Comparison of ENCODE assay signal across 8 mouse cellular contexts in genomic region chr3:133310809-133311179, GRCm38 (mm10). TPM values are rescaled to one million over a fixed set of nuclear protein-coding genes. Genes with fewer than 3 reads are reported as not detected.
DNase-seq lines count a peak whose midpoint lies in the region; ATAC-seq and TF ChIP-seq lines count a peak whose summit lies in the region.

No protein-coding gene starts in this region.

- no peaks in the 10 kb centered on the region for H3K9me3 ChIP-seq in intestine, postnatal 0 days (ENCODE audit: control insufficient read depth)
- H3K9me3 ChIP-seq in neural tube, embryonic 14.5 days (ENCODE audit: control insufficient read depth, low read length): no peaks in the 10 kb centered on the region; the same call in 1 of the 2 replicates

- 0 out of 2 replicates have a peak, but pooled peaks have one; percentile 9 for ATAC-seq in intestine, postnatal 0 days
- peak; percentile 9; the same call in 1 of the 2 replicates for ATAC-seq in neural tube, embryonic 14.5 days (ENCODE audit: low read depth)

- no peaks in the 10 kb centered on the region; the same call in 1 of the 2 replicates for H3K4me1 ChIP-seq in spleen, adult 2 months (ENCODE audit: control insufficient read depth, insufficient read depth, insufficient read length)
- H3K4me1 ChIP-seq in intestine, postnatal 0 days (replicated peaks; ENCODE audit: control insufficient read depth, insufficient read depth, low read length): no peaks in the 10 kb centered on the region; the same call in 1 of the 2 replicates
- peaks cover 3% of the 10 kb centered on the region; the same call in 1 of the 2 replicates for H3K4me1 ChIP-seq in neural tube, embryonic 14.5 days (ENCODE audit: control insufficient read depth, insufficient read depth, low read length)

- no peaks in the 10 kb centered on the region for H3K27me3 ChIP-seq in spleen, adult 2 months (ENCODE audit: control insufficient read depth, insufficient read depth, low read length)
- no peaks in the 10 kb centered on the region for H3K27me3 ChIP-seq in intestine, postnatal 0 days (replicated peaks; ENCODE audit: control insufficient read depth, insufficient read depth, low read length)
- H3K27me3 ChIP-seq in neural tube, embryonic 14.5 days (ENCODE audit: control insufficient read depth, insufficient read depth, low read length): no peaks in the 10 kb centered on the region

- peak overlapping the region; percentile 97 for H3K27ac ChIP-seq in spleen, adult 2 months (ENCODE audit: insufficient read depth, low read length)
- peak overlapping the region; percentile 97 for H3K27ac ChIP-seq in intestine, postnatal 0 days (ENCODE audit: low read depth, low read length)
- peak overlapping the region; percentile 98 for H3K27ac ChIP-seq in neural tube, embryonic 14.5 days (ENCODE audit: low read depth, low read length)

- no peak for TF ChIP-seq POLR2A in spleen, adult 2 months (IDR thresholded peaks at IDR 0.05; ENCODE audit: low read depth, low read length)

- TF ChIP-seq CTCF in spleen, adult 2 months (IDR thresholded peaks at IDR 0.05; ENCODE audit: extremely low read depth, insufficient read depth, insufficient read length, insufficient replicate concordance): no peak
- TF ChIP-seq CTCF in intestine, postnatal 0 days (IDR thresholded peaks at IDR 0.05; ENCODE audit: low read depth): no peak

- H3K4me2 ChIP-seq in intestine, postnatal 0 days (replicated peaks; ENCODE audit: low read depth): peak overlapping the region; percentile 80
- H3K4me2 ChIP-seq in neural tube, embryonic 14.5 days (ENCODE audit: low read depth, low read length): peak overlapping the region; percentile 56

- 24% methylated on average over 14 of the region's 14 CpGs for WGBS in spleen, adult 2 months
- WGBS in intestine, postnatal 0 days: 14% methylated on average over 14 of the region's 14 CpGs
- 16% methylated on average over 14 of the region's 14 CpGs for whole genome bisulfite sequencing in neural tube, embryonic 14.5 days

- intact Hi-C loops in left cerebral cortex, postnatal 10 days (cut with DNase I): no loop called here

- peak overlapping the region; percentile 76 for H3K4me3 ChIP-seq in spleen, adult 2 months (ENCODE audit: extremely low read depth, insufficient read depth, insufficient read length)
- peak overlapping the region; percentile 91 for H3K4me3 ChIP-seq in intestine, postnatal 0 days (ENCODE audit: low read depth, low read length)
- H3K4me3 ChIP-seq in neural tube, embryonic 14.5 days (ENCODE audit: low read depth, low read length): peak overlapping the region; percentile 78

- peak overlapping the region; percentile 96 for H3K9ac ChIP-seq in intestine, postnatal 0 days (ENCODE audit: low read depth, low read length)
- H3K9ac ChIP-seq in neural tube, embryonic 14.5 days (replicated peaks; ENCODE audit: low read depth, low read length): peak overlapping the region; percentile 93; the same call in 1 of the 2 replicates

- peak; percentile 11 for DNase-seq in embryo, embryonic 10 days (ENCODE audit: low spot score)
- no peak for DNase-seq in embryo, embryonic 9.5 days (ENCODE audit: extremely low spot score)
- DNase-seq in spleen, adult 2 months (ENCODE audit: low read depth in 1 of 2, low spot score in 2 of 2): no peak
- DNase-seq in spleen, postnatal 36 days (ENCODE audit: low spot score in 2 of 2): no peak
- DNase-seq in left cerebral cortex, postnatal 10 days (ENCODE audit: extremely low spot score in 1 of 2, low spot score in 2 of 2): no peak
- no peak for DNase-seq in kidney, adult 11 months

- H3K36me3 ChIP-seq in spleen, adult 2 months (ENCODE audit: control insufficient read depth, insufficient read depth, low read length): no peaks in the 10 kb centered on the region
- H3K36me3 ChIP-seq in intestine, postnatal 0 days (ENCODE audit: control insufficient read depth, insufficient read depth): no peaks in the 10 kb centered on the region
- no peaks in the 10 kb centered on the region for H3K36me3 ChIP-seq in neural tube, embryonic 14.5 days (ENCODE audit: control insufficient read depth, insufficient read depth, low read length)

RNA-seq across cellular contexts. Expression of gene Ppa2, which starts 0.9 kb away (rescaled TPM):
- 14.6 and 21.2 TPM in 2 replicates for polyA plus RNA-seq in spleen, adult 2 months (2012; rRNA removed)
- polyA plus RNA-seq in intestine, postnatal 0 days (2015; fragmentation: Nextera tagmentation; extraction: Ambion mirVana): 111 and 115 TPM in 2 replicates
- polyA plus RNA-seq in neural tube, embryonic 14.5 days (2014; fragmentation: Nextera tagmentation; extraction: Ambion mirVana): 82.2 and 91.1 TPM in 2 replicates
- 10 to 100 TPM; 48.2 to 53.9 TPM for total RNA-seq in left cerebral cortex, postnatal 10 days (2021)
